In genomic region chr14:47187666-47188360, GRCm38 (mm10) we compare ENCODE assay signal across 7 mouse cellular contexts. TPM values are rescaled to one million over a fixed set of nuclear protein-coding genes. Genes with fewer than 3 reads are reported as not detected.
DNase-seq lines count a peak whose midpoint lies in the region; TF ChIP-seq lines count a peak whose summit lies in the region.

No protein-coding gene starts in this region.

- no peak overlapping the region for H3ac ChIP-seq in myocyte (ENCODE audit: control insufficient read depth, insufficient read length)

- peak overlapping the region; percentile 64 for H3K4me2 ChIP-seq in myocyte (ENCODE audit: low read depth)

- peak; percentile 78 for DNase-seq in CD4-positive, CD25-positive, alpha-beta regulatory T cell, adult 2 months (ENCODE audit: low read depth, low spot score)
- DNase-seq in adrenal gland, postnatal 14 days = peak; percentile 47
- DNase-seq in heart, postnatal 36 days = peak; percentile 29 to 49
- peak; percentile 15 for DNase-seq in liver
- DNase-seq in retina, postnatal 1 day = no peak
- DNase-seq in urinary bladder, postnatal 25 days (ENCODE audit: low spot score) = no peak

- H3K27me3 ChIP-seq in myocyte (ENCODE audit: control insufficient read depth, insufficient read depth, insufficient read length) = no peaks in the 10 kb centered on the region

- peak overlapping the region; percentile 51 for H3K4me3 ChIP-seq in myocyte

- H3K36me3 ChIP-seq in myocyte (ENCODE audit: control insufficient read depth, insufficient read depth) = no peaks in the 10 kb centered on the region

- H3K79me2 ChIP-seq in myocyte (ENCODE audit: control insufficient read depth, insufficient read depth) = peaks cover 5% of the 10 kb centered on the region

- intact Hi-C loops in heart, postnatal 36 days (cut with DNase I) = loop anchor here (5.0 to 10.0 kb wide), 2 partner anchors 183 to 306 kb away; partner anchors contain the start of gene Samd4

- TF ChIP-seq POLR2A in myocyte (IDR thresholded peaks at IDR 0.05; ENCODE audit: insufficient read length, low read depth) = no peak

TF ChIP-seq in myocyte, 11 proteins besides CTCF, POLR2A, EP300 and RAD21:
- no peak for TF ChIP-seq TCF3 (IDR thresholded peaks at IDR 0.05; ENCODE audit: insufficient read length, low read depth)
- no peak for TF ChIP-seq MYOG (IDR thresholded peaks at IDR 0.05; ENCODE audit: control insufficient read depth in 1 of 3, insufficient read depth in 1 of 3, insufficient read length in 2 of 3, low read depth in 2 of 3)
- TF ChIP-seq MAX (IDR thresholded peaks at IDR 0.05; ENCODE audit: low read depth) = no peak
- TF ChIP-seq CEBPB (IDR thresholded peaks at IDR 0.05; ENCODE audit: insufficient read depth, poor library complexity, severe bottlenecking) = no peak
- TF ChIP-seq SRF (IDR thresholded peaks at IDR 0.05; ENCODE audit: control insufficient read depth, insufficient read length, low read depth) = no peak
- no peak for TF ChIP-seq E2F4 (IDR thresholded peaks at IDR 0.05; ENCODE audit: insufficient read depth)
- TF ChIP-seq REST (IDR thresholded peaks at IDR 0.05; ENCODE audit: insufficient read depth, insufficient read length) = no peak
- TF ChIP-seq POLR2AphosphoS2 (IDR thresholded peaks at IDR 0.05; ENCODE audit: insufficient read length, low read depth) = no peak
- TF ChIP-seq USF1 (IDR thresholded peaks at IDR 0.05; ENCODE audit: low read depth) = no peak
- no peak for TF ChIP-seq TCF12 (IDR thresholded peaks at IDR 0.05; ENCODE audit: insufficient read depth, poor library complexity, severe bottlenecking)
- TF ChIP-seq MYOD1 (IDR thresholded peaks at IDR 0.05; ENCODE audit: control insufficient read depth in 1 of 3, insufficient read length in 2 of 3, low read depth in 2 of 3) = no peak

RNA-seq across cellular contexts. Expression of gene Gch1, which starts 1.4 kb away (rescaled TPM):
- 42.0 and 51.3 TPM in 2 replicates for total RNA-seq in adrenal gland, postnatal 14 days (2021)
- total RNA-seq in heart, postnatal 36 days (2021) = 1 to 10 TPM; 5.4 to 5.9 TPM
- 15.0 TPM for polyA plus RNA-seq in myocyte (2012; fragmentation: generic; extraction: Trizol)

Comparison
In these comparisons a context has a peak if more than half of its experiments do, and no peak if none do; other contexts are left out.
1. DNase-seq: peak in CD4-positive, CD25-positive, alpha-beta regulatory T cell, adult 2 months (single experiment), adrenal gland, postnatal 14 days (single experiment), heart, postnatal 36 days (2 of 2) and liver (single experiment); none in retina, postnatal 1 day (single experiment) and urinary bladder, postnatal 25 days (single experiment).